ENCODE assay signal across 16 mouse cellular contexts in genomic region chr17:64170019-64170418, GRCm38 (mm10).
DNase-seq lines count a peak whose midpoint lies in the region; TF ChIP-seq lines count a peak whose summit lies in the region.
"Had no signal": no experiment of that assay in that cellular context is flagged by ENCODE, and none has a peak within 500 bp of the region (broad histone marks: within the 10 kb centered on the region; RNA-seq: fewer than 3 reads in every experiment).

No protein-coding gene starts in this region.

- peaks cover 2 to 12% of the 10 kb centered on the region in 2 experiments; a peak in 2 of 4 replicates for H3K4me1 ChIP-seq in CH12.LX (ENCODE audit: control insufficient read depth in 1 of 2, insufficient read depth in 2 of 2)
- H3K4me1 ChIP-seq: forebrain, embryonic 12.5 days; heart, embryonic 12.5 days had no signal

- H3K4me2 ChIP-seq in CH12.LX (ENCODE audit: insufficient read depth, low read depth, poor library complexity, severe bottlenecking) = 0 out of 2 replicates have a peak overlapping the region, but pooled peaks have one; percentile 4
- H3K4me2 ChIP-seq: forebrain, embryonic 12.5 days; heart, embryonic 12.5 days had no signal

- TF ChIP-seq RAD21 in CH12.LX (IDR thresholded peaks at IDR 0.05; ENCODE audit: low read depth, low read length) = no peak; the same call in 1 of the 2 replicates

- no peaks in the 10 kb centered on the region for H3K27me3 ChIP-seq in CH12.LX (replicated peaks)
- H3K27me3 ChIP-seq: forebrain, embryonic 12.5 days; heart, embryonic 12.5 days had no signal

- H3K36me3 ChIP-seq in CH12.LX (replicated peaks in 1 of 2; ENCODE audit: control insufficient read depth in 1 of 2, insufficient read depth in 1 of 2, low read length in 1 of 2) = no peaks in the 10 kb centered on the region
- H3K36me3 ChIP-seq: forebrain, embryonic 12.5 days; heart, embryonic 12.5 days had no signal

- in situ Hi-C loops in CH12.LX (cut with MboI; ENCODE audit: low pct_ligation_motif_present, low pct_unique_long_range_greater_than_20kb, low sequenced_read_pairs) = no loop called here

- intact Hi-C loops in heart, postnatal 25 days (cut with DNase I) = no loop called here
- intact Hi-C loops in left cerebral cortex, postnatal 4 days (cut with DNase I) = no loop called here

- no peak overlapping the region for H3K9ac ChIP-seq in CH12.LX (ENCODE audit: insufficient read depth, low read depth)
- H3K9ac ChIP-seq: forebrain, embryonic 12.5 days; forebrain, postnatal 0 days; heart, embryonic 12.5 days had no signal

- H3K27ac ChIP-seq in CH12.LX (ENCODE audit: insufficient read depth, low read depth) = no peak overlapping the region
- H3K27ac ChIP-seq: forebrain, embryonic 12.5 days had no signal

- peak in 1 of 2 experiments; percentile 21; a peak in 1 of 4 replicates for TF ChIP-seq CTCF in CH12.LX (conservative IDR thresholded peaks at IDR 0.05 in 1 of 2, IDR thresholded peaks at IDR 0.05 in 1 of 2; ENCODE audit: low read depth in 2 of 2, low read length in 2 of 2)

- dilution Hi-C loops in CH12.LX (cut with MboI; ENCODE audit: extremely low pct_ligation_motif_present, extremely low pct_unique_long_range_greater_than_20kb, low sequenced_read_pairs) = no loop called here

- TF ChIP-seq POLR2A in CH12.LX (IDR thresholded peaks at IDR 0.05; ENCODE audit: low read depth, low read length) = no peak

- no peaks in the 10 kb centered on the region for H3K9me3 ChIP-seq in CH12.LX (replicated peaks; ENCODE audit: low read length)
- H3K9me3 ChIP-seq: forebrain, embryonic 12.5 days; heart, embryonic 12.5 days had no signal

- H3K4me3 ChIP-seq in CH12.LX (replicated peaks in 1 of 3; ENCODE audit: low read depth in 2 of 3, low read length in 2 of 3, poor library complexity in 1 of 3) = no peak overlapping the region
- H3K4me3 ChIP-seq: forebrain, embryonic 12.5 days; heart, embryonic 12.5 days had no signal

- DNase-seq in heart, adult 11 months = peak; percentile 25
- no peak for DNase-seq in heart, postnatal 25 days (ENCODE audit: low spot score)
- peak; percentile 19 for DNase-seq in left cerebral cortex, postnatal 4 days
- DNase-seq in left cerebral cortex, adult 18-20 months (ENCODE audit: low spot score in 2 of 2) = no peak
- DNase-seq in A20 (ENCODE audit: low read depth, low spot score) (peak; percentile 29), CH12.LX (ENCODE audit: extremely low read depth) (peak; percentile 33)
- no peak for DNase-seq in right cerebral cortex, postnatal 36 days (ENCODE audit: low spot score in 2 of 2)
- DNase-seq: adrenal gland, postnatal 10 days; cerebellum, adult 11-12 months; cerebellum, adult 9-10 months; cerebellum, postnatal 25 days; forebrain, postnatal 0 days; gastrocnemius, postnatal 14 days; heart, postnatal 36 days had no signal

- no peak for TF ChIP-seq EP300 in CH12.LX (IDR thresholded peaks at IDR 0.05; ENCODE audit: low read length)

- no peaks in the 10 kb centered on the region; the same call in 1 of the 2 replicates for H3K79me2 ChIP-seq in CH12.LX (replicated peaks; ENCODE audit: control insufficient read depth, extremely low read depth, insufficient read depth, poor library complexity, severe bottlenecking)

TF ChIP-seq in CH12.LX, 34 proteins besides CTCF, POLR2A, EP300 and RAD21:
- TF ChIP-seq ETS1 (conservative IDR thresholded peaks at IDR 0.05; ENCODE audit: low read depth, low read length) (no peak), ZC3H11A (IDR thresholded peaks at IDR 0.05; ENCODE audit: low read depth, low read length) (no peak), POLR2AphosphoS2 (IDR thresholded peaks at IDR 0.05; ENCODE audit: low read depth, low read length) (no peak), TCF12 (IDR thresholded peaks at IDR 0.05; ENCODE audit: low read depth, low read length) (no peak), MAFK (IDR thresholded peaks at IDR 0.05; ENCODE audit: insufficient replicate concordance, low read length) (no peak), E2F4 (IDR thresholded peaks at IDR 0.05; ENCODE audit: insufficient replicate concordance, low read depth, low read length) (no peak), MXI1 (IDR thresholded peaks at IDR 0.05; ENCODE audit: low read depth, low read length) (no peak), SIN3A (IDR thresholded peaks at IDR 0.05; ENCODE audit: low read length) (no peak), USF2 (conservative IDR thresholded peaks at IDR 0.05; ENCODE audit: low read depth, low read length) (no peak), IRF4 (IDR thresholded peaks at IDR 0.05; ENCODE audit: low read depth, low read length) (no peak), MAZ (IDR thresholded peaks at IDR 0.05; ENCODE audit: low read depth, low read length) (no peak), SMC3 (IDR thresholded peaks at IDR 0.05; ENCODE audit: low read depth, low read length) (no peak), ELF1 (IDR thresholded peaks at IDR 0.05; ENCODE audit: low read depth, low read length) (no peak), GABPA (IDR thresholded peaks at IDR 0.05; ENCODE audit: insufficient replicate concordance, low read depth, low read length) (no peak), ZNF384 (IDR thresholded peaks at IDR 0.05; ENCODE audit: low read depth, low read length) (no peak), UBTF (IDR thresholded peaks at IDR 0.05; ENCODE audit: low read depth, low read length) (no peak)

Comparison
In these comparisons a context has a peak if more than half of its experiments do, and no peak if none do; other contexts are left out.
1. DNase-seq: peak in heart, adult 11 months (single experiment), left cerebral cortex, postnatal 4 days (single experiment), A20 (single experiment) and CH12.LX (single experiment); none in heart, postnatal 25 days (single experiment), left cerebral cortex, adult 18-20 months (0 of 2) and right cerebral cortex, postnatal 36 days (0 of 2).